Mouse (Mus musculus): Measurements from ENCODE around the gene 1700020D05Rik.
A peak's percentile ranks its signal among the peaks of the same experiment; 100 is the strongest.

Gene 1700020D05Rik

DNA sequence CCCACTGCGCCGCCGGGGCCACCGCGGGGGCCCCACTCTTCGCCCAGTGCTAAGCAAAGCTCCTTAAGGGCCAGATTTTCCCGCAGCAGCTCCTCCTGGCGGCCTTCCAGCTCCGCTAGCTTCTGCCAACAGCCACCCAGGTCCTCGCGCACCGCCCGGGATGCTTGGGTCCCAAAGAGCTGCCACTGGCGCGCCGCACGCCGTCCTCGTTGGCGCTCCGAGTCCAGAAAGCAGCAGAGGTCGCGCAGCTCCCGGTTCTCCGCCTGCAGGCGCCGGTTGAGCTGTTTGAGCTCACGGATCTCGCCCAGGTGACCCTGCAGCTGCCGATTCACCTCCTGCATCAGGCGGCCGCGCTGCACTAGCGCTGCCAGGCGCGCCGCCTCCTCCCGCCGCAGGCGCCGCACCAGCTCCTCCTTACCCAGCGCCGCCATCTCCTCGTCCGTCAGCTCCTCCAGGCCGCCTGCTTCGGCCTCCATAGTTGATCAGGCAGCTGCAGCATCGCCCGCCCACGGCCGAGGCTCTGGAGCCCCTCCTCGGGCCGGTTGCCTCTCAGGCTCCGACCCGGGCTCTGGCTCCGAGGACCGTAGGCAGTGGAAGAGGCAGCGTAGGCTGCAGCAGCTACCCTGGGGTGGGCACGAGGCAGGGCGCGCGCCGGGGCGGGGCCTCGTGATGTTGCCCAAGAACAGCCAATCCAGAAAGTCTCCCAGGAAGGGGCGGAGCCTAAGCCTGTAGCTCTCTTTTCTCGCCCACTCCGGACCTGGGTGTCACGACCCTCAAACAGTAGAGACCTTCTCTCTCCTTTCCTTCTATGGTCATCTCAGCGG, 46.5 kb downstream of the 1700020D05Rik start:
- peak; percentile 91 for DNase-seq (ENCODE audit: low read depth, low spot score)
- Histone ChIP-seq H3K36me3 (ENCODE audit: control insufficient read depth, insufficient read depth, low read length, poor library complexity, severe bottlenecking) (no peaks in the 10 kb centered on the region; the same call in 1 of the 2 replicates), H3K27me3 (ENCODE audit: control insufficient read depth, insufficient read depth, low read length, poor library complexity, severe bottlenecking) (no peaks in the 10 kb centered on the region)

DNA sequence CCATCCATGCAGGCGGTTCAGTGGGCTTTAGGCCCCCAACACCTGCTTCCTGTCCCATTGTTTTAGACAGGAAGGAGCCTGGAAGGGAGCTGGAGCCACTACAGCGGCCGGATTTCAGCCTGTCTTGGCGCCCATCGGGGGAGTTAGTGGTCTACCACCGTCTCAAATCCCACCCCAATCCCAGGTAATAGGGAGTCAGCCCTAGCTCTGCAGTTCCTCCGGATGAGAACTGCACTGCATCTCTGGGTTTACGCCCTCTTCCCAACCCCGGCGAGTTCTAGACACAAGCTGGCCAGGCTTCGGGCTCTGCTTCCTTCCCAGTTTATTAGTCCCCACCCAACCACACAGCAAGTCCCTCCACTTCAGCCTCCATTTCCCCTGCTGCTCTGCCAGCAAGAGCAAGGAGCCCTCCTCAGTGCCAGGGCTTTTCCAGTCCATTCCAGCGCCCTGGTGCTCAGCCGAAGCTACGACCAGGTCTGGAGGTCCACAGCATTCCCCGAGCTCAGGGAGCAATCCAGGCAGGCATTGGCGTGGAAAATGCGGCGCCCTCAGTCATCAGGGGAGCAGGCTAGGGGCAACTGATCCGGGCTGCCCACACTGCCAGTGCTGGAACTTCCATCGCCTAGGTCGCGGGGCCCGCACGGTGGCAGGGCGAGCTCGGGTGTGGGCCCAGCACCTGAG, 47.2 kb downstream of the 1700020D05Rik start:
- DNase-seq (ENCODE audit: low read depth, low spot score), result no peak
- Histone ChIP-seq H3K36me3 (ENCODE audit: control insufficient read depth, insufficient read depth, low read length, poor library complexity, severe bottlenecking) (no peaks in the 10 kb centered on the region; the same call in 1 of the 2 replicates), H3K27me3 (ENCODE audit: control insufficient read depth, insufficient read depth, low read length, poor library complexity, severe bottlenecking) (no peaks in the 10 kb centered on the region)

DNA sequence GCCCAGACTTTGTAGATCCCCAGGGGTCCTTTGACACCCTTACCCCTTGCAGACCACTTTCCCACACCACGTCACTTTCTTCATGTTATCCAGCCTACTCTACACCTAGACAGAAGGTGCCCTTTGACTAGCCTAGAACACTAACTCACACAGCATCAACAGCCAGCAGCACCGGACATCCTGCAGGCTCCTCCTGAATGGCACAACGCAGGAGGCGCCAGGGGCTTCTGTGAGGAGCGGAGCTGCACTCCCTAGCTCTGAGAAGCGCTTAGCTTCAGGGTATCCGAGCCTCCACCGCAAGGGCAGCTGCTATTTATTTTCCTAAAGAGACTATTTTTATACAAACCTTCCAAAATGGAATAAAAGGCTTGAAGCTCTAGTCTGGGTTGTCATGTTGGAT, 48.0 kb downstream of the 1700020D05Rik start:
- Histone ChIP-seq H3K27me3 (ENCODE audit: control insufficient read depth, insufficient read depth, low read length, poor library complexity, severe bottlenecking) (no peaks in the 10 kb centered on the region), H3K36me3 (ENCODE audit: control insufficient read depth, insufficient read depth, low read length, poor library complexity, severe bottlenecking) (no peaks in the 10 kb centered on the region; the same call in 1 of the 2 replicates)
- no peak for DNase-seq (ENCODE audit: low read depth, low spot score)

DNA sequence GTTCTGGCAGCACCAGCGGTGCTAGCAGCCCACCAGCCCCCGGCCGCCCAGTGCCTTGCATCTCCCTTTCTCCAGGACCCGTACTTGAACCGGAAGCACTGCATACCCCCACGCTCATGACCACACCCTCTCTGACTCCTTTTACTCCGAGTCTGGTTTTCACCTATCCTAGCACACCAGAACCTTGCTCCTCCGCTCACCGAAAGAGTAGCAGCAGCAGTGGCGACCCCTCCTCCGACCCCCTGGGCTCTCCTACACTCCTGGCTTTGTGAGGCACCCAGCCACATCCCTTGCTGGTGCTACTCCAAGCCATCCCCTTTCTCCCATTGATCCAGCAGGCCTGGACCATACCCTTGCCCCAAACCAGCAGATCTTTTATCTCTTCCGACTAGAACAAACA, 48.5 kb downstream of the 1700020D05Rik start:
- DNase-seq (ENCODE audit: low read depth, low spot score), result no peak
- no peaks in the 10 kb centered on the region; the same call in 1 of the 2 replicates for H3K36me3 ChIP-seq (ENCODE audit: control insufficient read depth, insufficient read depth, low read length, poor library complexity, severe bottlenecking)
- H3K27me3 ChIP-seq (ENCODE audit: control insufficient read depth, insufficient read depth, low read length, poor library complexity, severe bottlenecking), result no peaks in the 10 kb centered on the region

All from splenic B cell, adult 2 months (primary cell).